Mouse (Mus musculus) lung, embryonic 14.5 days (tissue): Measurements from ENCODE around the gene 4930455H04Rik. TPM values are rescaled to one million over a fixed set of nuclear protein-coding genes. Genes with fewer than 3 reads are reported as not detected.

Source experiments
- ATAC-seq: fragments of 200-750 bp; cut with Nextera tagmentation; 2 replicates; pipeline ENCODE4 v1.8.0; 2017; ENCODE audit warnings: mild to moderate bottlenecking, moderate TSS enrichment, moderate library complexity; ENCODE audit not compliant: insufficient read depth
- DNase-seq: peaks from one replicate; pipeline ENCODE4 v3.0.0-alpha.2; 2015
- H3K27ac ChIP-seq: fragments of 300-500 bp; sonication (generic); 2 replicates; pipeline ENCODE4 v1.5.1; 2014; ENCODE audit warnings: low read depth, mild to moderate bottlenecking, moderate library complexity
- H3K27me3 ChIP-seq: fragments of 300-500 bp; sonication (generic); 2 replicates; pipeline ENCODE4 v1.6.1; 2014; ENCODE audit warnings: low read length, control low read depth; ENCODE audit not compliant: insufficient read depth
- H3K36me3 ChIP-seq: fragments of 300-500 bp; sonication (generic); 2 replicates; pipeline ENCODE4 v1.6.1; 2014; ENCODE audit warnings: control low read depth; ENCODE audit not compliant: insufficient read depth
- H3K4me1 ChIP-seq: fragments of 300-500 bp; sonication (generic); 2 replicates; pipeline ENCODE4 v1.6.1; 2014; ENCODE audit warnings: antibody characterized with exemption, control low read depth; ENCODE audit not compliant: insufficient read depth
- H3K4me2 ChIP-seq: fragments of 300-500 bp; sonication (generic); 2 replicates; pipeline ENCODE4 v1.6.1; 2014; ENCODE audit warnings: mild to moderate bottlenecking
- H3K4me3 ChIP-seq: fragments of 300-500 bp; sonication (generic); 2 replicates; pipeline ENCODE4 v1.5.1; 2014; ENCODE audit warnings: low read depth, low read length
- H3K9ac ChIP-seq: fragments of 300-500 bp; sonication (generic); 2 replicates; pipeline ENCODE4 v1.6.1; 2014
- H3K9me3 ChIP-seq: fragments of 300-500 bp; sonication (generic); 2 replicates; pipeline ENCODE4 v1.6.1; 2016; ENCODE audit warnings: low read depth, low read length, control low read depth
- CTCF ChIP-seq: IDR thresholded peaks from 2 replicates; pipeline ENCODE4 v1.5.1; 2016; ENCODE audit warnings: antibody characterized with exemption, low read depth
- WGBS: fragments of 180-500 bp; shearing (Covaris S2); extraction: QIAGEN DNeasy Blood & Tissue Kit; methylation state at CpG from one replicate; pipeline ENCODE4 v1.1.7; 2014; 5-methylcytosine and 5-hydroxymethylcytosine counted together
- polyA plus RNA-seq: library from polyadenylated mRNA; unstranded; fragments of >200 nt; fragmentation: Nextera tagmentation; extraction: Ambion mirVana; gene quantifications from 2 replicates; pipeline ENCODE4 v1.2.1, GENCODE M21; 2014

The 4930455H04Rik gene
- polyA plus RNA-seq, 1 experiment from 2014 or later: not detected

DNA sequence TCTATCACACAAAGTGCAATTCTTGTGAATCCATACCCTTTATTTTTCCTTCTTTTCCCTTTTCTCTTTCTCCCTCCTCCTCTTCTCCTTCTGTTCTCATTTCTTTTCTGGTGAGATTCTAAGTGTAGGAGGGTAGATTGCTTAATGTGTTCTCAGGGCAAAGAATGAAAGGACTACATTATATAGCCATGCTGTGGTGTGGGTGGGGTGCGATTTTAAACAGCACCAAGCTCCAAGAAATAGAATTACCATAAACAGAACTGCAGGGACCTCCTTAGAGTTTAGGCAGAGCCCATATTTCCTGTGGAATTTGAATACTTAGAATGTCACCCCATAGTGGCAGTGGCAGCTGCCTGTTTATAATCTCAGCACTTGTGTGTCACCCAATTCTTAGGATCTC, 17.7 kb downstream of the 4930455H04Rik start:
- H3K27ac ChIP-seq: no peak overlapping the region
- TF ChIP-seq CTCF: no peak
- no peak overlapping the region for H3K9ac ChIP-seq
- H3K4me3 ChIP-seq: no peak overlapping the region
- no peak for DNase-seq
- 68% methylated on average over 1 of the region's 1 CpGs for WGBS
- ATAC-seq: no peak
- H3K4me1 ChIP-seq: no peaks in the 10 kb centered on the region
- H3K27me3 ChIP-seq: no peaks in the 10 kb centered on the region
- H3K9me3 ChIP-seq: no peaks in the 10 kb centered on the region
- no peak overlapping the region for H3K4me2 ChIP-seq
- no peaks in the 10 kb centered on the region for H3K36me3 ChIP-seq

DNA sequence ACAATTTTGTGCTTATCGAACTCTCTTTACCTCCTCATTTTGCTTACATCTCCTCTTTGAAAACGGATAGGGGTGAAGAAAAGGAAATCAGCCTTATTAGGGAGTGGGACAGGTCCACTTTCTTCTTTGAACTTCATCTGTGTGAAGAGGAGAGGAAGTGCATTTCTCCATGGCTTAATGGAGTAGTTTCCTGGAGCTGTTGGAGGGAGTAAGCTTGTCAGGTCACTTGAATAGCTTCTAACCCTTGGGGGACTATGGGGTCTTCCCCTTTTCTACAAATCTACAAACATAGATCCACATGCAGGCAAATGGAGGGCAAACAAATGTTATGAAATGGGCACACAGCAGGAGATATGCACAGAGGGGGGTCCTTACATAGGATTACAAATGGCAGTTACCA, 18.4 kb downstream of the 4930455H04Rik start:
- no peaks in the 10 kb centered on the region for H3K9me3 ChIP-seq
- H3K36me3 ChIP-seq: no peaks in the 10 kb centered on the region
- H3K4me1 ChIP-seq: no peaks in the 10 kb centered on the region
- no peak overlapping the region for H3K9ac ChIP-seq
- H3K4me2 ChIP-seq: no peak overlapping the region
- WGBS: 49% methylated on average over 2 of the region's 2 CpGs
- no peak for TF ChIP-seq CTCF
- no peak for DNase-seq
- H3K27ac ChIP-seq: no peak overlapping the region
- ATAC-seq: no peak
- H3K27me3 ChIP-seq: no peaks in the 10 kb centered on the region
- no peak overlapping the region for H3K4me3 ChIP-seq

DNA sequence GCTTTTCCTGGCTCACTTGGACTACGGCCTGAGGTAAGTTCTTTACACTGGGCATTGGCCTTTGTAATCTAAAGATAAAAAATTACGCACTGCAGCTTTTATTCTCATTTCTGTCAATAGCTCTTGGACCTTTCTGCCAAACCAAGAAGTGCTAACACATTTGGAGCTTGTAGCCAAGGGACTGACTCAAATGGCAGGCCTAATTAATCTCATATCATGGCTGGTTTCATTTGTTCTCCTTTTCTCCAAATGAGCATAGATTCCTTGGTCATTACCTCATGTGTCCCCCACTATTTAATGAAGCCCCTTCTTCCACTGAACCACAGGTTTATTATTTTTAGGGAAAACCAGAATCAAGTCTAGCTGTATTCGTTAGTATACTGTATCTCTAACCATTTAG, 20.2 kb downstream of the 4930455H04Rik start:
- ATAC-seq: no peak
- no peak overlapping the region for H3K4me3 ChIP-seq
- DNase-seq: no peak
- no peaks in the 10 kb centered on the region for H3K9me3 ChIP-seq
- no peak overlapping the region for H3K27ac ChIP-seq
- H3K36me3 ChIP-seq: no peaks in the 10 kb centered on the region
- no peak overlapping the region for H3K4me2 ChIP-seq
- 78% methylated on average over 3 of the region's 3 CpGs for WGBS
- no peak overlapping the region for H3K9ac ChIP-seq
- H3K4me1 ChIP-seq: no peaks in the 10 kb centered on the region
- no peaks in the 10 kb centered on the region for H3K27me3 ChIP-seq
- TF ChIP-seq CTCF: no peak

DNA sequence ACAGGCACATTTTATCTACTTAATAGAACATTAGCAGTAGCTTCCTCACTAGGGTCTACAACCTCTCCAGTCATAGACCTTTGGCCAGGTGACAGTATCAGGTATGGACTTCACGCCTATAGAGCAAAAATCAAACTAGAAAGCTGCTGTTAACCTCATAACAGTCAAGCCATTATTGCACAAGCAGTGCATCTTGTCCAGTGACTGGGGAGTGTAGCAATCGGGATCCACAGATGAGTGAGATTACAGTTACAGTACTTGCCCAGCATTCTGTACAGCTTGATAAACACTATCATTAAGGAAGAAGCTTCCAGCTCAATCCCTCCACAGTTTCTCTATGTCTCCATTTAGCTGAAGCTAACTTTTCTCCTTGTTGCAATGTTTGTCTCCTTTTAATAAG, 23.1 kb downstream of the 4930455H04Rik start:
- H3K4me2 ChIP-seq: no peak overlapping the region
- no peaks in the 10 kb centered on the region for H3K27me3 ChIP-seq
- 73% methylated on average over 2 of the region's 2 CpGs for WGBS
- H3K9ac ChIP-seq: no peak overlapping the region
- no peak for TF ChIP-seq CTCF
- H3K4me1 ChIP-seq: no peaks in the 10 kb centered on the region
- DNase-seq: no peak
- no peak overlapping the region for H3K27ac ChIP-seq
- no peak for ATAC-seq
- no peak overlapping the region for H3K4me3 ChIP-seq
- H3K36me3 ChIP-seq: no peaks in the 10 kb centered on the region
- H3K9me3 ChIP-seq: no peaks in the 10 kb centered on the region

DNA sequence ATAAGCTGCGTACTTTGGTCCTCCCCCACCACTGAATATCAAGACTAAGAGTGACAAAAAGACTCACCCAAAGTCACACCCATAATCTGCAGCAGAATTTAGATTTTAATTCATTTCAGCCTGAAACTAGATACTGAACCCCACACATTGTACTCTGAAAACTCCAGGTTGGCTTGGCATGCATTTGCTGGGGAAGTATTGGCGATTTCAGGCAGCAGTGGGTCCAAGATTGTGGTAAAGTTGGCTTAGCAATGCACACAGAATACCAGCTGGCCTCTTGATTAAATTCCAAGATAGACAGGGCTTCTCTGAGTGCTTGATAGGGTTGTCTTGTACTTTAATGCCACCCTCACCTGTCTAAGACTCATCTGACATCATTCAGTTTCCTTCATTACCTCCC, 24.9 kb downstream of the 4930455H04Rik start:
- no peak overlapping the region for H3K4me3 ChIP-seq
- no peaks in the 10 kb centered on the region for H3K9me3 ChIP-seq
- no peak for ATAC-seq
- H3K4me1 ChIP-seq: no peaks in the 10 kb centered on the region
- H3K27me3 ChIP-seq: no peaks in the 10 kb centered on the region
- TF ChIP-seq CTCF: no peak
- H3K4me2 ChIP-seq: no peak overlapping the region
- H3K36me3 ChIP-seq: no peaks in the 10 kb centered on the region
- no peak overlapping the region for H3K27ac ChIP-seq
- 62% methylated on average over 2 of the region's 2 CpGs for WGBS
- DNase-seq: no peak
- H3K9ac ChIP-seq: no peak overlapping the region

DNA sequence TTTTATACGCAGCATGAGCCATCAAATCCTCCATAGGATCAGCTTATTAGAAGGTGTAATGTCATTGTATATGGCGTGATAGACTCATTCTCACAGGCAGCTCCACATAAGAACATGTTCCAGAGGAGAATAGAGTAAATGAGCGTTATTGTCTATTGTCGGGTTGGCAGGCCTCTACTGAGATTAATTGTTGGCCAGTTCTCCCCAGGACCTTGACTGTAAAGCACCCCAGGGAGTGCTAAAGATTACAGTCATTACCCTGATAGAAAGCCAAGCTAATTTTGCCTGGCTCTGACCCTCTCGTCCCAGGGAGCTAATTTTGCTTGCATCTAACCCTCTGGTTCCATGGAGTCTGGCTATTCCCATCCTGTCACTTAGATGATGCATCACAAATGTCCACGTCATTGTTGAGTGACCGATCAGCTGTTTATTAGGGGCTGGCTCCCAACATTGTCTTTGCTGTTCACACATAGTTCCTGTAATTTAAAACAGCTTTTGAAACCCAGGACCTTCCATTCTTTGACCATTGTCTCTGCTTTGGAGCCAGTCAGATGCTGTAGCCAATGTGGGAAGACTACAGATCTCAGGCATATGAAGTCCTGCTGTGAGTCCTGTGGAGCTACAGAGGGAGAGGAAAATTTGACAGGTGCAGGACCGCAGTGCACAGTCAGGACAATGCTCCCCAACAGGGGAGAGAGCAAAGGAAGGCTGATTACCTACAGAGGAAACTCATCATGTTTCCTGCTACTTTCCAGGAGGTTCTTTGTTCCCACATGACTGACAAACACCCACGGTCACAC, 33.8 kb downstream of the 4930455H04Rik start:
- DNase-seq (no peak), ATAC-seq (no peak)
- Histone ChIP-seq H3K9ac (no peak overlapping the region), H3K36me3 (no peaks in the 10 kb centered on the region), H3K9me3 (no peaks in the 10 kb centered on the region), H3K27ac (no peak overlapping the region), H3K4me3 (no peak overlapping the region), H3K4me2 (no peak overlapping the region), H3K4me1 (no peaks in the 10 kb centered on the region), H3K27me3 (no peaks in the 10 kb centered on the region)
- 64% methylated on average over 9 of the region's 9 CpGs for WGBS
- no peak for TF ChIP-seq CTCF

DNA sequence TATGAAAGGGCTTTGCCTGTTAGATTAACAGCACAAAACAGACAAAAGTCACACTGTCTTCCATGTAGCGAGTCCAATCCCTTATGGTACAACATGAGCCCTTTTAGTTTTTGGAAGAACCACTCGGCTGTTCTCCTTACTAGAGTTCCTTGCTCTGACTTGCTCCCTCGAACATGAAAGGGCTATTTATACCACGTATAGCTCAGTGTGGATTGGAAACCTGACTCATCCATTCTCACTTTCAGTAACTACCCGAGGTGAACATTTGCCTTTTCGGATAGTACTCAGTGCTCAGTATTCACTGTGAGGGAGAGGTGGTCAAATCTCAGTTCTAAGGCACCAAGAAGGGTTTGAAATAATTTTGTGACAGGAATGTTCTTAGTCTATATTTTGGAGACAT, 35.3 kb downstream of the 4930455H04Rik start:
- Histone ChIP-seq H3K9ac (no peak overlapping the region), H3K27ac (no peak overlapping the region), H3K36me3 (no peaks in the 10 kb centered on the region), H3K4me1 (no peaks in the 10 kb centered on the region), H3K27me3 (no peaks in the 10 kb centered on the region), H3K4me3 (no peak overlapping the region), H3K9me3 (no peaks in the 10 kb centered on the region), H3K4me2 (no peak overlapping the region)
- ATAC-seq (no peak), DNase-seq (no peak)
- WGBS: 72% methylated on average over 6 of the region's 6 CpGs
- TF ChIP-seq CTCF: no peak

DNA sequence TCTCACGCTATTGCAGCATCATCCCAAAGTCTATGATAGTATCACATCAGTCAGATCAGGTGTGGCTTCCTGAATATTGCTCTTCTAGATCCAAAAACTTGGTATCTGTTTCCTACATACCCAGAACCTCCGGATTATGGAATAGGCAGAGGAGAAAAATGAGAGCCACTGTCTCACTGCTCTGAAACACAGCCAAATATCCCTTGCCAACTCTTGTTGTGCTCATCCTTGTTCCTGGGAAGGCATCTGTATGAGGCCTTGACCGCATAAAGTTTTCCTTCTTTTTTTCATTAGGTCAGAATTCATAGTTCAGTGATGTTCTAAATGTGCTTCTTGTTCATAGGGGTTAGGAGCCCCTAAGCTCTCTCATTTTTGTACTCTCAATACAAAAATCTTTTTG, 38.6 kb downstream of the 4930455H04Rik start:
- H3K36me3 ChIP-seq: no peaks in the 10 kb centered on the region
- WGBS: 82% methylated on average over 3 of the region's 3 CpGs
- no peak overlapping the region for H3K9ac ChIP-seq
- H3K9me3 ChIP-seq: no peaks in the 10 kb centered on the region
- no peaks in the 10 kb centered on the region for H3K4me1 ChIP-seq
- DNase-seq (no peak), ATAC-seq (no peak)
- H3K4me2 ChIP-seq: no peak overlapping the region
- H3K4me3 ChIP-seq: no peak overlapping the region
- no peaks in the 10 kb centered on the region for H3K27me3 ChIP-seq
- no peak for TF ChIP-seq CTCF
- H3K27ac ChIP-seq: no peak overlapping the region
